Mouse (Mus musculus) lung, adult 2 months (tissue): Measurements from ENCODE around the gene Cmbl.

ENCODE experiments used
- CTCF ChIP-seq: fragments of 200-500 bp; IDR thresholded peaks from 2 replicates; pipeline ENCODE4 v1.5.1; 2011; ENCODE audit warnings: mild to moderate bottlenecking, low read length, control low read depth; ENCODE audit not compliant: insufficient read depth
- POLR2A ChIP-seq: fragments of 200-500 bp; IDR thresholded peaks from 2 replicates; pipeline ENCODE4 v1.6.1; 2011; ENCODE audit warnings: low read depth, mild to moderate bottlenecking, control low read depth, low read length, borderline replicate concordance; ENCODE audit errors: extremely low read depth

- TF ChIP-seq CTCF = no peak
- no peak for TF ChIP-seq POLR2A
Measured at GRCm38 (mm10) chr15:31595651-31596050, 30.5 kb downstream of the Cmbl start.
